Mouse (Mus musculus) liver, embryonic 14.5 days (tissue): ENCODE results near the gene Abca1.

Experiments
- CTCF ChIP-seq: IDR thresholded peaks from 2 replicates; pipeline ENCODE4 v1.5.1; 2016; ENCODE audit warnings: antibody characterized with exemption, low read depth, control low read depth
- EP300 ChIP-seq: IDR thresholded peaks from 2 replicates; pipeline ENCODE4 v1.6.1; 2016; ENCODE audit warnings: antibody characterized with exemption, low read depth

DNA sequence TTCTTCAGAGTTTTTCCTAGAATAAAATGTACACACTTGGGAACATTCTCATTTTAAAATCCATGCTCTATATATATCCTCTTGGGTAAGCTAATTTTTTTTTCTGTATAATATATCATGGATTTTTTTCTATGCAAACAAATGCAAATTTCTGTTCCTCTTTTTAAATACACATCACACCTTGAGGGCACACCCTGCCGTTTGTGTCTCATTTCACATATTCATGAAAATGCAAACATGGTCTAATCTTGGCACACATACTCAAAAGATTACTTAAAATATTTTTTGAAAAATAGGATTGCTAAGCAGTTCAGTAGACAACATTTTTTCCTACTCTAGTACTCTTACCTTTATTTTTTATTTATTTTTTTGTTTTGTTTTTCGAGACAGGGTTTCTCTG, 10.7 kb upstream of the Abca1 start:
- TF ChIP-seq CTCF (no peak), EP300 (no peak)
